Mouse (Mus musculus) adipocyte (in vitro differentiated cells): ENCODE results near the gene Fes.
"Not testable (repeated sequence)": the region's sequence is repeated elsewhere in the genome, so short reads cannot be mapped to it uniquely, and the experiment has no call there.

ENCODE experiments used
- DNase-seq: peaks from one replicate; pipeline ENCODE4 v3.0.0-alpha.2; 2016; ENCODE audit warnings: low spot score

Fes gene

DNA sequence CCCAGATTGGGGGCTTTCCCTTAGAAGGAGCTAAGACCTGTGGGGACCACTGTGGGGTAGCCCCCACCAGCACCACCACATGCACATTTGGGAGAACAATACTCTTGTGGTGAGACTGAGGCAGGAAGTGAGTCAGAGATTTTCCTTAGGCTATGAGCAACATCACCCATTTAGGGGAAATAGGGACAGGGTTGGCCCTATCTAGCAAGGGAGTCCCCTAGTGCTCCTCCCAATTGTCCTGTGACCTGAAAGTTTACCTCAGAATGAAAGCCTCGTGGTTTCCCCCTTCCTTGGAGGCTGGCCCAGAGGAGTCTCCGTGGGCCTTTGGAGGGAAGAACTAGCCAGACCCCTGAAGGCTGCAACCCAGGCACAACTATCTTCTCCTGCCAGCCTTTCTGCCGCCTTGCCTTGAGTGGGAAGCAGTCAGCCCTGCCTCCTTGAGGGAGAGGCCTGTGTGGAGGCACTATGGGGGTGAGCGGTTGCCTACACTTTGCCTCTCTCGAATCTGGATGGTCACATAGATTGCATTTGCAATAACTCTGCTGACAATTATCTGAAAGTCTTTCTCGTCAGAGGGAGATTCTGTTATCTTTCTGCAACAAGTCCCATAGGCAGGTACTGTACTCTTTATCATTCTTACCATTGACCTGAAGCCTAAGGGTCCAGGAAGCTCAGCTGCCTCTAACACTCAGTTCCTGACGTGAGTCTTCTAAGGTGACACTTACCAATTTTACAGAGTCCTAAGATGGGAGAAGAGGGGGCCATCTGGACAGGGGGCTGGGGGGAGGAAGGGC is 16.6 kb upstream of the Fes start:
- DNase-seq = peak; percentile 8

GRCm38 (mm10) chr7:80403551-80403950 is 15.8 kb upstream of the Fes start:
- peak; percentile 97 for DNase-seq

DNA sequence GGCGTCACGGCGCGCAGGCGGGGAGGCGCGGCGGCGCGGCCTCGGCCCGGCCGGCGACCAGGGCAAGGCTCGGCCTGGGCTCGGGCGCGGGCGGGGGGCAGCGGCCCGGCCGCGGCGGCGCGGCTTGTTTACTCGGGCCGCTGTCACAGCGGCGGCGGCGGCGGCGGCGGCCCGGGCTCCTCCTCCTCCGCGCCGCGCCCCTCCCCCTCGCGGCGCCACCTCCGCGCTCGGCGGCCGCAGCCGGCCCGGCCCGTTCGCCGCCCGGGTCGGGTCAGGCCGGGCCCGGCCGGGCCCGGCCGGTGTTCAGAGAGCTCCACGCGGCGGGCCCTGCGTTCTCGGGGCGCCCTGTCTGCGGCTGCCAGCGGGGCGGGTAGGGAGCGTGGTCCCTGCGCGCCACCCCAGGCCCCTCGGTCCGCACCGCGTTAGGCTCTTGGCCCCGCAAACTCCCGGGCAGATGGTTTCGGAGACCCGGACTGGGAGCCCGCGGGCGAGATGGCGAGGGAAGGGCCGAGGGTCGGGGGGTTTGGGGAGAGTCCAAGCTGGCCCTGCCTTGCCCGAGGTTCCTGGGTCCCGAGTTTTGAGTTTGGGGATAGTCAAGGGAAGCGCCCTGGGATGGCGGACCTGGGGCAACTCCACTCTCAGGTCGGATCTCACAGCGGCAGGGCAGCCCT is 15.0 kb upstream of the Fes start:
- DNase-seq = peak; percentile 56

GRCm38 (mm10) chr7:80401860-80402641 is 14.3 kb upstream of the Fes start:
- DNase-seq = peak; percentile 14

DNA sequence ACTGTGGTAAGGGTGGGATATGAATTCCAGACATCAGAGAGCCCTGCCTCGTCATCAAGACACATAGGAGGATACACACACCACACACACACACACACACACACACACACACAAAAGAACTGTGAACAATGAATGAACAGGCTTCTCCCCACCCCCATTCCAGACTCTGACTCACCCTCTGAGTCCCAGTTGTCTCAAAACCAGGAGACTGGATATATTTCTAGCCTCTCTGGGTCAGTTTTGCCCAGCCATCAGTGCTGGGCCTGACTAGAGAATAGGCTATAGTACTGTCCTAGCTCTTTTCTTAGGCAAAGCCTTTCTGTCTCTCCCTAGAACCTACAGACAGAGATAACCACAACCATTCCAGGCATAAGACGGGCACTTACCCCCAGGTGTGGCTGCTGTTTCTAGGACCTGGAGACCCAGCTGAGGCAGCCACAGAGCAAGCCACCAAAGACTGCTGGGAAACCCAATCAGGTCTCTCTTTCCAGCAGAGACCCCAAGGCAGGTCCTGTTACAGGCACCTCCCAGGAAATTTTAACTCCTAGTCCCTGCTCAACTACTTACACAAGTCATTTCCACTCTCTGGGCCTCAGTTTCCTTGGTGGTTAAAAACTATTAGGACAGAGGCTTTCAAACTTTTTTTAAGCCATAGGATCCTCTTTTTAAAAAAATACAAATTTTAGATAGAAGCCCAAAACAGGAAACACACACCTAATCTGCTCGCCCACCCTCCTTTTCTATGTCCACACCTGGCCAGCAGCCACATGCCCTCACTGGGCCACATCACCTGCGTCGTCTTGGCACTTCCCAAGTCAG is 13.5 kb upstream of the Fes start:
- DNase-seq = peak; percentile 54

GRCm38 (mm10) chr7:80400571-80400970 is 12.8 kb upstream of the Fes start:
- no peak for DNase-seq

GRCm38 (mm10) chr7:80400099-80400498 is 12.4 kb upstream of the Fes start:
- peak; percentile 19 for DNase-seq

- DNase-seq = no peak
Observed at GRCm38 (mm10) chr7:80398654-80399444, 11.1 kb upstream of the Fes start.

DNA sequence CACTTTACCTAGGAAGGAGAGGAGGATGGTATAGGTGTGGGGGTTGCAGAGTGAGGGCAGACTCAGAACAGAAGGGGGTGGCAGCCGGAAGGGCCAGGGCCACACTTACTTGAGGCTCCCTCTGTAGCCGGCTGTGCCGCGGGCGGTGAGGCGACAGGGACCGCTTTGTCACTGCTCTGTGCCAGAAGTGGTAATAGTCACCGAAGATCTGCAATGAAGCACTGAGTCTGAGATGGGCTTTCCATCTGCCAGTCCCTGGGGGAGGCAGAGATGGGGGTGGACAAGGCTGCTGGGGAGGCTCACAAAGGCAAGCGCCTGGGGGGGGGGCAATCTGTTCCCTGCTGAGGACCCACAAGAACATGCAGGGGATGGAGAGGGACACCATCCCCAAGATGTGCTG is 10.2 kb upstream of the Fes start:
- DNase-seq = no peak

- DNase-seq = not testable (repeated sequence)
Observed at GRCm38 (mm10) chr7:80396427-80396826, 8.7 kb upstream of the Fes start.

- no peak for DNase-seq
Observed at GRCm38 (mm10) chr7:80394600-80394999, 6.9 kb upstream of the Fes start.

- no peak for DNase-seq
Observed at GRCm38 (mm10) chr7:80392119-80392518, 4.4 kb upstream of the Fes start.

DNA sequence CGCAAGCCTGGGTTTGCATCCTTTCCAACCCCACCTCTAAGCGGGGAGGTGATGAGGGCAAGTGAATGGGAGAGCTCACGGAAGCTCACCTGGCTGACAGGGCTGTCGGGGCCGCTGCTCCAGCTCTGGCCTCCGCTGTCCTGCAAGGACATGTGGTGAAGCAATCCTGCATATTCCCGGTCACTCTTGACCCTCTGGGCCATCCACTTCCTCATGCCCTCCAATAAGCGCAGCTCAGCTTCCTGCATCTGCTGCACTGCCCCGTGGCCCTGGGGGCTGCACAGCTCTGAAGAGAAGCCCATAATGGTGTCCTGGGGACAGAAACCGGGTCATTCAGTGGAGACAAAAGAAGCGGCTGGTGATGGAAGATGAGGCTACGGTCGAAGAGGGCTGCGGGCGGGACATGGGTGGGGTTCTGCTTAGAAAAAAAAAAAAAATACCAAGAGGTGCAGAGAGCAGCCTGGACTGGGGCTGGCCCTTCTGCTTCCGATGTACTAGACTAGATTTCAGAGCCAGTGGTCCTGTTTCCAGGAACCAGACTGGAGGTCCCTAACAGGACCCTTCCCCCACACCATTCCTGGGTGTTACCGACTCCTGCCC is 613 bp downstream of the Fes start:
- DNase-seq = no peak

GRCm38 (mm10) chr7:80386235-80386930 is 1.4 kb downstream of the Fes start:
- DNase-seq = peak; percentile 83

DNA sequence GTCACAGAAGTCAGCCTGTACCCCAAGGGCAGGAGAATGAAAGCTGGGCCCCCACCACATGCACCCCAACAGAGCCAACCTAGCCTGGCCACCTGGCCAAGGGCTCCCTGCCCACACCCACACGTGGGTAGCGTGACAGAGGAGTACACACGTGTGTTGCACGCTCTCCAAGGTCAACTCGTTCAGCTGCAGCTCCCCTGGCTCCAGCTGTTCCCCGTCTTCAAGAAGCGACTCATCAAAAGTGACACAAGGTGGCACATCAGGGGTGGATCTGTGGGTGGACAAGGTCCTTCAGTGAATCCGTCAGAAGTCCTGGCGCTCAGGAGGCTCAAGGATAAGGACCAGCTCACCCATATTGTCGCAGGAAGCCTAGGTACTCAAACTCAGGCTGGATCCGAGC is 4.8 kb downstream of the Fes start:
- no peak for DNase-seq

- no peak for DNase-seq
Observed at GRCm38 (mm10) chr7:80379531-80379930, 8.2 kb downstream of the Fes start.

DNA sequence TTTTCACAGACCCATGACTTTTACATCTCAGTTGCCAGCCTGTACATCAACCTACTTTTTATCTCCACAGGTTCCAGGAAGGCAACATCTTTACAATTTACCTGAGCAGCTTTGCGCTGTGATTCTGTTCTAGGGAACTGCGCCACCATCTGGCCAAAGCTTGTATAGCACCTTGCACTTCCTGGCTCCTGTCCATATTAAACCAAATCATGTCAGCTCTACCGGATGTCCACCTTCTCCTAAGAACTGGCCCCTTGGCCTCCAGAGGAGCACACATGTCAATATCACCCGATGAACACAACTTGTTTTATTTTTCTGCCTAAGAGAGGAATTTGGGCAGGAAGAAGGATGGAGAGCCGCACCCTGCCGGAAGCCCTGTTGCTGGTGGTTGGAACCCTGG is 10.3 kb downstream of the Fes start:
- peak; percentile 51 for DNase-seq

GRCm38 (mm10) chr7:80376192-80376591 is 11.6 kb downstream of the Fes start:
- DNase-seq = no peak

DNA sequence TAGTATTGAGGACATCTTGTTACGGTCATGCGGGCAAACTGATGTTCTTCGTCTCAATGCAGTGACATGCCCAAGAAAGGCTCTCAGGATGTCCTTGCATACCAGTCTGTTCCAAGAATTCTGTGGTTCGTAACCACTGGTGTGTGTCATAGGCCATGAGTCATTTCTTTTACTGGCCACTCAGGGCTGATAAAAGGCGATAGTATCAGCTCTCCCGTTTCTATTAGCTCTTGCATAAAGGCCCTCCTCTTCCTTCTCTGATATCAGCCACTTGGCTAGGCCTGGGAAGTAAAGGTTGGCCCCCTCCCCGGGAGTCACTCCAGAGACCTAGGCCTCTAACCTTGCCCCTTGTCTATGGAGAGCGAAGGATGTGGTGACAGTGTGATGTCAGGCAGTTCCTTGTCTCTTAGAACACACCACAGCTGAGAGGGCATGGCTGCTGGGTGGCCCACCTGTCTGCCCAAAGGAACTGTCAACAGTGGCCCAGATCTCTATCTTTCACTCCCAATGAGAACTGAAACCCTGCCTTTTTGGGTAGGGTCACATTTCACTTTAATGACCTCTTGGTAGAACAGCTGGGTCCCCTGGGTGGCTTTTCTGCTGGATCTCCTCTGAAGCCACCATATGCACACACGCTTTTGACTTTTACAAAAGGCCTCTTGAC is 12.2 kb downstream of the Fes start:
- DNase-seq = no peak

DNA sequence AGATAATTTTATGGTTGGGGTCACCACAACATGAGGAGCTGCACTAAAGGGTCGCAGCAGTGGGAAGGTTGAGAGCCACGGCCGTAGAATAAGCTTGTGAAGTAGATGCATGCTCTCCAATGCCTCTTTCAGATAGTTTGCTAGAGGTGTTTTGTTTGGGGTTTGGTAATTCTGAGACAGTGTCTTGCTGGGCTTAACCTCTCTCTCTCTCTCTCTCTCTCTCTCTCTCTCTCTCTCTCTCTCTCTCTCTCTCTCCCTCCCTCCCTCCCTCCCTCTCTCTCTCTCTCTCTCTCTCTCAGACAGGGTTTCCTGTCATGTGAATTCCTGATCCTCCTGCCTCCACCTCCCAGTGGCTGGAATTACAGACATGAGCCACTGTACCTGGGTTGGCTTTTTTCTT is 13.0 kb downstream of the Fes start:
- no peak for DNase-seq
